Mouse (Mus musculus) CH12.LX (cell line): Measurements from ENCODE around the gene Sox1. TPM values are rescaled to one million over a fixed set of nuclear protein-coding genes. Genes with fewer than 3 reads are reported as not detected.

Experiments used
- DNase-seq: peaks from one replicate; pipeline ENCODE4 v3.0.0-alpha.2; 2013; ENCODE audit errors: extremely low read depth
- H3K27ac ChIP-seq: 2 replicates; pipeline ENCODE4 v1.5.1; 2012; ENCODE audit warnings: low read depth, mild to moderate bottlenecking, control low read depth, moderate library complexity; ENCODE audit not compliant: insufficient read depth
- H3K27me3 ChIP-seq: replicated peaks from 2 replicates; pipeline ENCODE3; 2012; ENCODE audit warnings: inconsistent platforms
- H3K36me3 ChIP-seq, 2 experiments: replicated peaks in 1 of 2; 2 replicates each; pipeline versions ENCODE3 to v1.6.1; 2012; ENCODE audit warnings: inconsistent platforms in 1 of 2, low read length in 1 of 2, mild to moderate bottlenecking in 1 of 2, mixed read lengths in 1 of 2, moderate library complexity in 1 of 2; ENCODE audit not compliant: control insufficient read depth in 1 of 2, insufficient read depth in 1 of 2
- H3K4me1 ChIP-seq, 2 experiments: 2 replicates each; pipeline ENCODE4 v1.6.1; 2012; ENCODE audit warnings: inconsistent platforms in 1 of 2, moderate library complexity in 1 of 2; ENCODE audit not compliant: insufficient read depth in 2 of 2, control insufficient read depth in 1 of 2
- H3K4me2 ChIP-seq: 2 replicates; pipeline ENCODE4 v1.6.1; 2012; ENCODE audit warnings: low read depth, mild to moderate bottlenecking, control low read depth; ENCODE audit not compliant: poor library complexity, insufficient read depth, severe bottlenecking
- H3K4me3 ChIP-seq, 3 experiments: fragments of 150-350 bp in 1 of 3; sonication (generic) in 1 of 3; replicated peaks in 1 of 3; 2 replicates each; pipeline versions ENCODE3 to v1.5.1; 2011 to 2012; ENCODE audit warnings: low read depth in 2 of 3, low read length in 2 of 3, mild to moderate bottlenecking in 2 of 3, moderate library complexity in 2 of 3, control low read depth in 1 of 3, improper control_type of control experiment in 1 of 3, inconsistent platforms in 1 of 3, mixed read lengths in 1 of 3; ENCODE audit not compliant: poor library complexity in 1 of 3
- H3K79me2 ChIP-seq: replicated peaks from 2 replicates; pipeline ENCODE4 v1.6.1; 2012; ENCODE audit warnings: mild to moderate bottlenecking, moderate library complexity; ENCODE audit not compliant: control insufficient read depth, poor library complexity, insufficient read depth, severe bottlenecking; ENCODE audit errors: extremely low read depth
- H3K9ac ChIP-seq: 2 replicates; pipeline ENCODE4 v1.6.1; 2012; ENCODE audit warnings: low read depth, mild to moderate bottlenecking, control low read depth, moderate library complexity; ENCODE audit not compliant: insufficient read depth
- H3K9me3 ChIP-seq: replicated peaks from 2 replicates; pipeline ENCODE3; 2012; ENCODE audit warnings: low read length, inconsistent platforms, mixed read lengths
- BHLHE40 ChIP-seq: IDR thresholded peaks from 2 replicates; pipeline ENCODE4 v1.6.1; 2011; ENCODE audit warnings: mild to moderate bottlenecking, low read depth, low read length, improper control_type of control experiment
- CTCF ChIP-seq, 2 experiments: IDR thresholded peaks in 1 of 2; conservative IDR thresholded peaks in 1 of 2; 2 replicates each; pipeline ENCODE4 v1.5.1; 2011 to 2012; ENCODE audit warnings: low read depth in 2 of 2, low read length in 2 of 2, improper control_type of control experiment in 1 of 2, inconsistent platforms in 1 of 2, mild to moderate bottlenecking in 1 of 2, moderate library complexity in 1 of 2
- E2F4 ChIP-seq: IDR thresholded peaks from 2 replicates; pipeline ENCODE4 v1.6.1; 2011; ENCODE audit warnings: low read depth, low read length, improper control_type of control experiment; ENCODE audit not compliant: insufficient replicate concordance
- ETS1 ChIP-seq: conservative IDR thresholded peaks from 2 replicates; pipeline ENCODE4 v1.6.1; 2012; ENCODE audit warnings: low read depth, mild to moderate bottlenecking, inconsistent platforms, low read length, improper control_type of control experiment, moderate library complexity
- JUN ChIP-seq: IDR thresholded peaks from 2 replicates; pipeline ENCODE4 v1.6.1; 2011; ENCODE audit warnings: low read depth, mild to moderate bottlenecking, low read length, improper control_type of control experiment, moderate library complexity; ENCODE audit not compliant: insufficient read depth
- JUND ChIP-seq: conservative IDR thresholded peaks from 2 replicates; pipeline ENCODE4 v1.6.1; 2011; ENCODE audit warnings: low read depth, low read length, improper control_type of control experiment
- MAFK ChIP-seq: IDR thresholded peaks from 2 replicates; pipeline ENCODE4 v1.6.1; 2011; ENCODE audit warnings: low read length, improper control_type of control experiment; ENCODE audit not compliant: insufficient replicate concordance
- MYC ChIP-seq: IDR thresholded peaks from 2 replicates; pipeline ENCODE4 v1.6.1; 2011; ENCODE audit warnings: low read depth, mild to moderate bottlenecking, improper control_type of control experiment, low read length
- NRF1 ChIP-seq: IDR thresholded peaks from 2 replicates; pipeline ENCODE4 v1.6.1; 2014; ENCODE audit warnings: low read depth, mild to moderate bottlenecking, inconsistent platforms, low read length, improper control_type of control experiment, moderate library complexity
- RAD21 ChIP-seq: IDR thresholded peaks from 2 replicates; pipeline ENCODE4 v1.6.1; 2011; ENCODE audit warnings: low read depth, mild to moderate bottlenecking, low read length, improper control_type of control experiment, moderate library complexity
- SMC3 ChIP-seq: IDR thresholded peaks from 2 replicates; pipeline ENCODE4 v1.6.1; 2011; ENCODE audit warnings: low read depth, low read length, improper control_type of control experiment
- USF2 ChIP-seq: conservative IDR thresholded peaks from 2 replicates; pipeline ENCODE4 v1.6.1; 2011; ENCODE audit warnings: low read depth, low read length, improper control_type of control experiment
- ZC3H11A ChIP-seq: IDR thresholded peaks from 2 replicates; pipeline ENCODE4 v1.6.1; 2012; ENCODE audit warnings: low read depth, mild to moderate bottlenecking, inconsistent platforms, low read length, improper control_type of control experiment
- ZMIZ1 ChIP-seq: IDR thresholded peaks from 2 replicates; pipeline ENCODE4 v1.6.1; 2012; ENCODE audit warnings: low read depth, mild to moderate bottlenecking, inconsistent platforms, low read length, improper control_type of control experiment
- dilution Hi-C: fragments of 300-500 bp; cut with MboI; formaldehyde crosslinking; loops from 2 replicates; pipeline ENCODE4 v1.14.3; 2020; ENCODE audit warnings: low sequenced_read_pairs; ENCODE audit not compliant: extremely low pct_unique_long_range_greater_than_20kb, extremely low pct_ligation_motif_present
- in situ Hi-C: fragments of 300-500 bp; cut with MboI; formaldehyde crosslinking; loops from 3 replicates; pipeline ENCODE4 v1.14.3; 2019; ENCODE audit warnings: low sequenced_read_pairs, low pct_ligation_motif_present, low pct_unique_long_range_greater_than_20kb, mixed read lengths
- polyA plus RNA-seq: library from polyadenylated mRNA; unstranded; fragments of >175 nt; gene quantifications from 2 replicates; pipeline ENCODE4 v1.2.1, GENCODE M21; 2012; ENCODE audit warnings: low read depth; ENCODE audit not compliant: insufficient read length
- total RNA-seq, 2 experiments: library from RNA; depleted of rRNA; stranded (reverse); fragments of 300-350 nt in 1 of 2; fragments of >200 nt in 1 of 2; gene quantifications; 2 replicates each; pipeline ENCODE4 v1.2.3; 2012 to 2014

The Sox1 gene
- total and polyA plus RNA-seq, 3 experiments = not detected

DNA sequence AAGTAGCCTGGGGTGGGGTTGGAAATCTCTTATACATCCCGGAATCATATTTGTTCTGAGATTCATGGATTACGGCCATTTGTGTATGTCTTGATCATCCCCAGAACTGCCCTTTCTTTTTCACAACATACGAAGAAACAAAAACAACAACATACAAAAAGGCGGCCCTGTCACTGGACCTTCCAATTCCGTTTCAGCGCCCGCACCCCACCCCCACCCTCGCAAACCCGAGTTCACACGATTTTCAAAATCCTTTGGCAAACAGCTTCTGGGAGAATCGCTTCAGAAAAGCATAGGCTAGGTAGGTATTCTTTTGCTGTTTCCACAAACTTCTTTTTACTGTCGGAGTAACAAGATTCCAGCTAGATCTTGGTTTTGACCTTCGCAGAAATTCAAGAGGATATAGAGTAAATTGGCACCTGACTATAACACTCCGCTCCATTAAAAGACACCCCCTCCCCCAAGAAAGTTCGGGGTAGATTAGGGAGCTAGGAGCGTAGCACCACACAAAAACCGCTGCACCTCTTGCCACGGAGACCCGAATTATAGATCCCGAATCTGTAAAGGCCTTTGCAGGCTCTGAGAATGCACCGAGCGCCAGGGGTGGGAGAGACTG lies 602 bp upstream of the Sox1 start:
- no peak overlapping the region for H3K27ac ChIP-seq
- no peak for TF ChIP-seq JUND
- TF ChIP-seq CTCF (conservative IDR thresholded peaks at IDR 0.05 in 1 of 2, IDR thresholded peaks at IDR 0.05 in 1 of 2; ENCODE audit: low read depth in 2 of 2, low read length in 2 of 2) = no peak
- TF ChIP-seq ZMIZ1 = no peak
- TF ChIP-seq JUN = no peak
- no peak for TF ChIP-seq BHLHE40
- TF ChIP-seq MAFK = no peak
- no peak for TF ChIP-seq SMC3
- no peak for TF ChIP-seq NRF1
- TF ChIP-seq RAD21 = no peak
- no peak for TF ChIP-seq USF2
- TF ChIP-seq, all 38 proteins: peak for 0
- H3K9me3 ChIP-seq = peaks cover 28% of the 10 kb centered on the region
- in situ Hi-C loops = no loop called here
- H3K36me3 ChIP-seq = no peaks in the 10 kb centered on the region
- DNase-seq = no peak
- no peak overlapping the region for H3K4me3 ChIP-seq
- no peak overlapping the region for H3K4me2 ChIP-seq
- H3K27me3 ChIP-seq = peaks cover 9% of the 10 kb centered on the region
- H3K4me1 ChIP-seq = no peaks in the 10 kb centered on the region
- no peak overlapping the region for H3K9ac ChIP-seq
- H3K79me2 ChIP-seq = no peaks in the 10 kb centered on the region
- dilution Hi-C loops = no loop called here

GRCm38 (mm10) chr8:12396501-12397345 lies 1.6 kb downstream of the Sox1 start:
- Histone ChIP-seq H3K36me3 (no peaks in the 10 kb centered on the region), H3K27ac (no peak overlapping the region), H3K79me2 (no peaks in the 10 kb centered on the region), H3K27me3 (peaks cover 9% of the 10 kb centered on the region), H3K4me2 (no peak overlapping the region), H3K9ac (no peak overlapping the region), H3K4me1 (no peaks in the 10 kb centered on the region), H3K4me3 (no peak overlapping the region), H3K9me3 (peaks cover 29% of the 10 kb centered on the region)
- dilution Hi-C loops (no loop called here), in situ Hi-C loops (no loop called here)
- no peak for TF ChIP-seq ZC3H11A
- TF ChIP-seq ETS1 = no peak
- TF ChIP-seq E2F4 = no peak
- no peak for TF ChIP-seq USF2
- TF ChIP-seq MYC = no peak
- no peak for DNase-seq
